Mouse (Mus musculus) adrenal gland, adult 2 months (tissue): ENCODE data around the gene Rpgrip1l. TPM values are rescaled to one million over a fixed set of nuclear protein-coding genes. Genes with fewer than 3 reads are reported as not detected.

ENCODE experiments used
- DNase-seq: peaks from one replicate; pipeline ENCODE4 v3.0.0; 2021
- polyA plus RNA-seq: library from polyadenylated mRNA; depleted of rRNA; stranded (reverse); fragments of >200 nt; gene quantifications from 2 replicates; pipeline ENCODE4 v1.2.3, GENCODE M21; 2012
- total RNA-seq, 2 experiments: library from RNA; stranded (reverse); gene quantifications; 2 replicates each; pipeline ENCODE4 v1.2.3; 2021

Gene Rpgrip1l
- total and polyA plus RNA-seq, 3 experiments: 0.28 to 8.1 (median 7.2) TPM

GRCm38 (mm10) chr8:91329056-91329455 lies 16.0 kb upstream of the Rpgrip1l start:
- DNase-seq: no peak

GRCm38 (mm10) chr8:91327471-91328205 lies 14.6 kb upstream of the Rpgrip1l start:
- no peak for DNase-seq

GRCm38 (mm10) chr8:91326946-91327345 lies 13.9 kb upstream of the Rpgrip1l start:
- DNase-seq: no peak

DNA sequence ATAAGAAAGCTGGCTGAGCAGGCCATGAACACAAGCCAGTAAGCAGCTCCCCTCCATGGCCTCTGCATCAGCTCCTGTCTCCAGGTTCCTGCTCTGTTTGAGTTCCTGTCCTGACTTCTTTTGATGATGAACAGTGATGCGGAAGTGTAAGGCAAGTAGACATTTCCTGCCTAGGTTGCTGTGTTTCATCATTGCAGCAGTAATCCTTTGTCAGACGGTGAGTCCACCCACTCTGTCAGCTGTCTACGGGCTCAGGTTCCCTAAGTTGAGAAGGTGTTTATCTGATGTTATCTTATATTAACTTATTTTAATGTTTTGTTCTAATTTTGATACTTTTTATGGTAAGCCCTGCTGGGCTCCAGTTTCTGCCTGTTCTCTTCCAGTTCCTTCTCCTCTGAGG lies 13.0 kb upstream of the Rpgrip1l start:
- no peak for DNase-seq

DNA sequence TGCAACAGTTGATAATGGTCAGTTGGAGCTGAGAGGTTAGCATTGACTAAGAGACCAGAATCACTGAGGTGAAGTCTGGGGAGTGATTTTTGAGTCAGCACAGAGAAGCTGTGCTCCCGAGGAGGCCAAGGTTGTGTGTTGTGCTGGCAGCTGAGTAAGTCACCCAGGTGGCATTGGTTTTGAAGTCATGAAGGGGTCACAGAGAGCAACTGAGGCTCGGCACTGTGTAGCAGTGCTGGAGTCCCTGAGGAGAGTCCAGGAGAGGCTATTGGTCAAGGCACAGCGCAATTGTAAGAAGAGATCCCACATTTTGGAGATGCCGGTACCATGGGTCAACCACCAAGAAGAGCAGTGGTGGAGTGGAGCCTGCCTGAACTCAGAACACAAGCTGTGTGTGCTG lies 11.9 kb upstream of the Rpgrip1l start:
- no peak for DNase-seq

GRCm38 (mm10) chr8:91324271-91324670 lies 11.2 kb upstream of the Rpgrip1l start:
- DNase-seq: no peak

DNA sequence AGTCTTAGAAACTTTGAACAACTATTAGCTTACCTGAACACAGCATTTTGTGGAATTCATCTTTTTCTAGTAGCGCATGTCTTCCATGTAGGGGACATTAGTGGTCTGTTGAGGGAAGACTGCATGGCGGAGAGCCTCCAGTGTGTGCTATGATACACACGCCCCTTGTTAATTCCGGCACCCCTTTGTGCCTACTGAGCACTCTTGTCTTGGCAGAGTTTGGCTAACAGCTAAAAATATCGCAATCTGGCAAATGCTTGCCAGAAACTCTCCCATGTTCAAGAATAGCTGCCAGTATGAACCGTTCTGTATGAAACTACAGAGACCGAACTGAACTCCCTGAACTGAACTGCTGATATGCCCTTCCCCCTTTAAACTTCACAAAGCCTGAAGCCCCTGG lies 10.4 kb upstream of the Rpgrip1l start:
- DNase-seq: no peak

- no peak for DNase-seq
Measured at GRCm38 (mm10) chr8:91318938-91319729, 6.1 kb upstream of the Rpgrip1l start.

GRCm38 (mm10) chr8:91317567-91318227 lies 4.6 kb upstream of the Rpgrip1l start:
- no peak for DNase-seq

DNA sequence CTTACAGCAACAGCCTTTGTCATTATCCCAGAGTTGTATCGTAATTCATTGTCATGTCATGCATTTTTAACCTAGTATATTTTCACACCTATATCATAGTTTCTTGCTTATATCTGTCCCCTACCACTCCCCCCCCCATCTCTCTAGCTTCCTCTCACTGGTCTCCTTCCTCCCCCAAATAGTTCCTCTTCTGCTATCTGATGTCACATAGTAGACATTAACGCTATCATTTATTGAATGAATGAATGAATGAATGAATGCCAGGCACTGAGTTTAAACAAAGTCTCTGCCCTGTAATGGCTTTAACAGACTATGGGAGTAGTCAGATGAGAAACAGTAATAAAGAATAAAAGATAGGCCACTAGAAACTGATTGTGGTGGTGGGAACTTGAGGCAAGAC lies 720 bp downstream of the Rpgrip1l start:
- DNase-seq: no peak

- no peak for DNase-seq
Measured at GRCm38 (mm10) chr8:91304481-91305386, 8.3 kb downstream of the Rpgrip1l start.

GRCm38 (mm10) chr8:91298672-91299071 lies 14.4 kb downstream of the Rpgrip1l start:
- no peak for DNase-seq

DNA sequence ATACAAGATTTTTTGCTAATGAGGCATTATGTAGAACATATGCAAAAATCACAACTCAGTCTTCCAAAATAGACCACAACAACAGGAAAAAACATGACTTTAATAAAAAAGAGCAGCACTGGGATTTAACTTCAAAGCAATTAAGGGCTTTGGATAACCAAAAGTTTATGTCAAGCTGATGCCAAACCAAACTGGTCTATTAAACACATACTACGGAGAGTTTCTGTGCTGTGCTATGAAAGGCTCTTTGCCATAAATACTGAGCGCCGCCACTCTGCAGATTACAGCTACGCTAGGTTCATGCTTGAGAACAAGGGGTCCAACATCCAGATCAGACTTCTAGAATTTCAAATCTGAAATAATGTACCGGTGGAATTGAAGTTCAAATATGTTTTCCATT lies 17.3 kb downstream of the Rpgrip1l start:
- no peak for DNase-seq

- no peak for DNase-seq
Measured at GRCm38 (mm10) chr8:91290576-91290975, 22.5 kb downstream of the Rpgrip1l start.

DNA sequence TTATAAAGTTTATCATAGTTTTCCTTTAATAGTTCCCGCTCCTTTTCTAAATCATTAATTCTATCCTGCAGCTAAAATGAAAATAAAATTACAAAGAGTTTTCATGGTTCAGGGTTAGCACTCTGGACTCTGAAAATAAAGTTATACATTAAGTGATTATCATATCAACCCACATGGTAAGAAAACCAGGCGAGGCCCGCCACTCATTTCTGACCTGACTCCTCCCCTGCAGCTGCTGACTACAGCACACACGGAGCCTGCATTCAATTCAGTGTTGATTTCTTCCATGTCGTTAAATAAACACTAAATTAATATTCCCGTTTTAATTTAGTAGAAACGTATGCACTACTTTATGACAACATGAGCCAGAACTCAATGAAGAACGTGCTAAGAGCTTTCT lies 26.8 kb downstream of the Rpgrip1l start:
- DNase-seq: no peak

DNA sequence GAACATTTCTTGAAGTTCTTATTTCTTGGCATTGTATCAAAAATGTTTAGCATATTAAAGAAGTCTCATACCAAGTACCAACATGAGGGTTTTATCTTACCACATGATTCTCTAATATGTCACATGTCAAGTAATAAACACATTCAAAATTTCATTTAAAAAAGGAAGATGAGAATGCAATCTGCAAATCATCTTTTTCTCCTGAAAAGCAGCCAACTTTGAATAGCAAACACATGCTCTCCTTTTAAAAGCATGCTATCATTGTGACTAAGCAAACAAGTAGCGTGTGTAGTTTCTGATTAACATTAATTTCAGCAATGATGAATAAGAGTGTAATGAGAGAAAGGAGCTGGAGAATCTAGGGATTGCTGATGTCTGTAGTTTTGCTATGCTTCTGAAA lies 29.2 kb downstream of the Rpgrip1l start:
- no peak for DNase-seq

GRCm38 (mm10) chr8:91282655-91283054 lies 30.4 kb downstream of the Rpgrip1l start:
- no peak for DNase-seq

DNA sequence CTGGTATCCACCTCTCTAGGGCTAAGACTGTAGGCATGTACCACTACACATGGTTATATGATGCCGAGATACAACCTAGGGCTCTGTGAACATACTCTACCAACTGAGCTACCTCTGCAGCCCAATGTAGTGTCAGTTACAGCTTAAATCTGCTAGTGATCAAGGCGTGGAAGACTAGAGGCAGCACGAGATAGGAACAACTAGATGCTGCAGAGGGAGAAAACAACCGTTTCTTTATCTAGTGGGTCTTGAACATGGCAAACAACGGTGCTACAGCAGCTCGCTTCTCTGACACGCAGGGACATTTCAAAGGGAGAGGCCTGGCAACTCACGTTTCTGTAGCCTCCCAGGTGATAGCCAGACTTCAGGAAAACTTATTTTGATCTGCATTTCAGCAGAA lies 31.5 kb downstream of the Rpgrip1l start:
- DNase-seq: no peak

- DNase-seq: no peak
Measured at GRCm38 (mm10) chr8:91280467-91281212, 32.4 kb downstream of the Rpgrip1l start.

DNA sequence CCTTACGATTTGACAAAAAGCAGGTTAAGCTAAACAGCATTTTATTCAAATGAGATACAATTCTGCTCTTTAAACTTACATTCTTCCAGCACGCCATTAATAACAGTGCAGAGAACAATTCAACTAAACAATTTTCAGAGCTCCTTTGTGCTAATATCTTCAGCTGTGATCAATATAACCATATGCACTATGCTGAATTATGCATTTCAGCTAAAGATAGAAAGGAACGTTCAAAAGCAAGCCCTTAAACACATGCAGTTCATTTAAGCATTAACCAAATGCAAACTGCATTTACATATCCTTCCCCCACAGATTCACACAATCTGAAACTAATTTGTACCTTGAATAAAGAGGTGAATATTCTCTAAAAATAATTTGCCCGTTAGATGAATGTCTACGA lies 35.0 kb downstream of the Rpgrip1l start:
- DNase-seq: no peak

DNA sequence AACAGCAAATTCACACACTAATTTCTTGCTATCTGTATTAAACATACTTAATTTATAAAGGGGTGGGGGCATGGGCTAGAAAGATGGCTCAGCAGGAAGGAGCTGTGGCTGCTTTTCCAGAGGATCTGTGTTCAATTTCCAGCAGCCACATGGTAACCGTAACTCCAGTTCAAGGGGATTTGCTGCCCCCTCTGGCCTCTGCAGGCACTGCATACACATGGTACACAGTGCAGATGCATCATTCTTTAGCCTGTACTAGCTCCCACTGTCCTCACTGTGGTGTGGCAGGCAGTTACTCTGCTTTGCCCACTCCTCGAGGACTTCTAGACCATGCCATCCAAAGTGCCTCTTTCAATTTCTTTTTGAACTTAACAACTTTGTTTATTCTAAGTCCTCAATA lies 36.7 kb downstream of the Rpgrip1l start:
- no peak for DNase-seq
